Mouse (Mus musculus): Measurements from ENCODE around the gene Mnat1. TPM values are rescaled to one million over a fixed set of nuclear protein-coding genes. Genes with fewer than 3 reads are reported as not detected.
"Not testable (repeated sequence)": the region's sequence is repeated elsewhere in the genome, so short reads cannot be mapped to it uniquely, and the experiment has no call there.

The Mnat1 gene
- polyA plus RNA-seq (2015; fragmentation: Nextera tagmentation; extraction: Ambion mirVana): 18.8 and 19.2 TPM in 2 replicates

GRCm38 (mm10) chr12:73123093-73124041 is at the start of gene Mnat1:
TSS of gene Mnat1 (plus strand) at chr12:73123717.
- H3K27ac ChIP-seq: 0 out of 2 replicates have a peak within 1 kb of the TSS, but pooled peaks have one; percentile 21
- no peaks in the 10 kb centered on the region for H3K27me3 ChIP-seq
- H3K4me2 ChIP-seq (replicated peaks): peak within 1 kb of the TSS; percentile 67
- no peaks in the 10 kb centered on the region for H3K9me3 ChIP-seq
- peak; percentile 80 for ATAC-seq
- peak within 1 kb of the TSS; percentile 73 for H3K4me3 ChIP-seq (replicated peaks)
- whole genome bisulfite sequencing: under 1% methylated on average over 23 of the region's 23 CpGs
- H3K4me1 ChIP-seq (replicated peaks): peaks cover 16% of the 10 kb centered on the region
- H3K36me3 ChIP-seq: no peaks in the 10 kb centered on the region
- H3K9ac ChIP-seq (replicated peaks): peak within 1 kb of the TSS; percentile 81

GRCm38 (mm10) chr12:73081828-73082227 is 41.7 kb upstream of the Mnat1 start:
- H3K4me2 ChIP-seq (replicated peaks); ATAC-seq; H3K27me3 ChIP-seq; H3K27ac ChIP-seq; H3K9ac ChIP-seq (replicated peaks); H3K9me3 ChIP-seq; H3K4me3 ChIP-seq (replicated peaks); H3K4me1 ChIP-seq (replicated peaks); H3K36me3 ChIP-seq: not testable (repeated sequence)
- 91% methylated on average over 4 of the region's 4 CpGs for WGBS

- Histone ChIP-seq H3K4me1 (replicated peaks) (no peaks in the 10 kb centered on the region), H3K27ac (no peak overlapping the region), H3K27me3 (no peaks in the 10 kb centered on the region), H3K36me3 (no peaks in the 10 kb centered on the region), H3K4me3 (replicated peaks) (no peak overlapping the region), H3K9me3 (no peaks in the 10 kb centered on the region), H3K4me2 (replicated peaks) (no peak overlapping the region), H3K9ac (replicated peaks) (no peak overlapping the region)
- no peak for ATAC-seq
- 88% methylated on average over 4 of the region's 4 CpGs for WGBS
These were observed 39.7 kb upstream of the Mnat1 start for GRCm38 (mm10) chr12:73083773-73084172.

GRCm38 (mm10) chr12:73085739-73086630 is 37.5 kb upstream of the Mnat1 start:
- Histone ChIP-seq H3K4me1 (replicated peaks) (no peaks in the 10 kb centered on the region), H3K36me3 (no peaks in the 10 kb centered on the region), H3K27me3 (no peaks in the 10 kb centered on the region), H3K27ac (no peak overlapping the region), H3K9me3 (no peaks in the 10 kb centered on the region), H3K4me2 (replicated peaks) (no peak overlapping the region), H3K9ac (replicated peaks) (no peak overlapping the region), H3K4me3 (replicated peaks) (no peak overlapping the region)
- no peak for ATAC-seq
- WGBS: 17% methylated on average over 11 of the region's 11 CpGs

GRCm38 (mm10) chr12:73087086-73087485 is 36.4 kb upstream of the Mnat1 start:
- Histone ChIP-seq H3K9ac (replicated peaks) (no peak overlapping the region), H3K9me3 (no peaks in the 10 kb centered on the region), H3K36me3 (no peaks in the 10 kb centered on the region), H3K27ac (no peak overlapping the region), H3K27me3 (no peaks in the 10 kb centered on the region), H3K4me2 (replicated peaks) (no peak overlapping the region), H3K4me1 (replicated peaks) (no peaks in the 10 kb centered on the region), H3K4me3 (replicated peaks) (no peak overlapping the region)
- 89% methylated on average over 7 of the region's 7 CpGs for WGBS
- ATAC-seq: no peak

DNA sequence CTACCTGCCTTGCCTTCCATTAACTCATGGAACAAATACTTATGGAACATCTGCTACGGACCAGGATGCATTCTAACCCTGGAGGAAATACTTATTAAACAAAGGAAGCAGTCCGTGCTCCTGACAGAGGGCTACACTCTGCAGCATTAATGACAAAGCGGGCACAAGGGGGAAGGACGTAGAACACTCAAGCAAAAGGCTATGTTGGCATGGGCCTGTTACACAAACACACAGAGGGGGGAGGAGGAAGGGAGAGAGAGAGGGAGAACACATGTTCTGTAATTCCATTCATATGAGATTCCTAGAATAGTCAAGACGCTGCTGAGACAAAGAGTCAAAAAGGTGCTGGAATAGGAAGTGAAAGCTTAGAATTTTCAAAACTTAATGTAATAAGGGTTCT is 35.0 kb upstream of the Mnat1 start:
- no peak overlapping the region for H3K9ac ChIP-seq (replicated peaks)
- 75% methylated on average over 5 of the region's 5 CpGs for WGBS
- no peak overlapping the region for H3K4me3 ChIP-seq (replicated peaks)
- no peak overlapping the region for H3K4me2 ChIP-seq (replicated peaks)
- no peaks in the 10 kb centered on the region for H3K27me3 ChIP-seq
- H3K27ac ChIP-seq: no peak overlapping the region
- no peaks in the 10 kb centered on the region for H3K36me3 ChIP-seq
- no peaks in the 10 kb centered on the region for H3K9me3 ChIP-seq
- H3K4me1 ChIP-seq (replicated peaks): no peaks in the 10 kb centered on the region
- no peak for ATAC-seq

DNA sequence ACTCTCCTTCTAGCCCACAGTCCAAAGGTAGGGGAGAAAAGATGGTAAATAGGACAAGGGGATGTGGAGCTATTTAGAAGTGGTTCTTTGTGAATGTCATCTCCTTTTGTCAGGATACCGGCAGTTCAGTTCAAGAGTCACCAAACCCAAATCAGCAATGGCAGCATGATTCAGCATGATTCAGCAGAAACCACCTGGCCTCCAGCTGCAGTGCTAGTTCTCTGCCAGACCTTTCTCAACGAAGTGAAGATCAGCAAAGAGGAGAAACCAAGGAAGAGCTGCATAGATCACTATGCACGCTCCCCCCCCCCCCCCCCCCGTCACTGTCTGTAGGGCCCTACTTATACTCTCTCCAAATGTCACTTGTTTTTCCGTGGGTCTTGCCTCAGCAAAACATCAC is 34.6 kb upstream of the Mnat1 start:
- Histone ChIP-seq H3K9ac (replicated peaks) (no peak overlapping the region), H3K4me1 (replicated peaks) (no peaks in the 10 kb centered on the region), H3K27me3 (no peaks in the 10 kb centered on the region), H3K27ac (no peak overlapping the region), H3K4me2 (replicated peaks) (no peak overlapping the region), H3K4me3 (replicated peaks) (no peak overlapping the region), H3K9me3 (no peaks in the 10 kb centered on the region), H3K36me3 (no peaks in the 10 kb centered on the region)
- ATAC-seq: no peak
- WGBS: 71% methylated on average over 4 of the region's 5 CpGs

GRCm38 (mm10) chr12:73090672-73091335 is 32.7 kb upstream of the Mnat1 start:
- Histone ChIP-seq H3K9me3 (no peaks in the 10 kb centered on the region), H3K27me3 (no peaks in the 10 kb centered on the region), H3K36me3 (no peaks in the 10 kb centered on the region), H3K9ac (replicated peaks) (no peak overlapping the region), H3K27ac (no peak overlapping the region), H3K4me2 (replicated peaks) (no peak overlapping the region), H3K4me1 (replicated peaks) (no peaks in the 10 kb centered on the region), H3K4me3 (replicated peaks) (no peak overlapping the region)
- WGBS: 79% methylated on average over 7 of the region's 7 CpGs
- ATAC-seq: no peak

DNA sequence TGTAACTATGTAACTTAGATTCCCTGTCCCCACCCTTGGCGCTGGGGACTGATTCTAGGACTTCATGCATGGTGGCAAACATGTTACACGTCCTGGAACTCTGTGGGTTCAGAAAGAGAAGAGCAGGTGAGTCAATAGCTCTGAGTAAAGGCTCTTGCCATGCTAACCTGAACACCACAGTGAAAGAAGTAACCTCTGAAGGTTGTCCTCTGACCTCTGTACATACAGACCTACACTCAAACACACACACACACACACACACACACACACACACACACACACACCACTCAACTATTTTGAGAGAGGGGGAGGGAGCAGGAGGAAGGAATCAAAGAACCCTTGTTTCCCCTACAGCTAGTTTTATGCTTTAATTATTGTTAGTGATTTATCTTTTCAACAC is 29.3 kb upstream of the Mnat1 start:
- H3K27me3 ChIP-seq: no peaks in the 10 kb centered on the region
- 83% methylated on average over 2 of the region's 2 CpGs for WGBS
- H3K4me1 ChIP-seq (replicated peaks): no peaks in the 10 kb centered on the region
- H3K4me3 ChIP-seq (replicated peaks): no peak overlapping the region
- no peaks in the 10 kb centered on the region for H3K36me3 ChIP-seq
- H3K9ac ChIP-seq (replicated peaks): no peak overlapping the region
- ATAC-seq: no peak
- no peaks in the 10 kb centered on the region for H3K9me3 ChIP-seq
- H3K4me2 ChIP-seq (replicated peaks): no peak overlapping the region
- H3K27ac ChIP-seq: no peak overlapping the region

- 25% methylated on average over 2 of the region's 2 CpGs for WGBS
These were observed 28.9 kb upstream of the Mnat1 start for GRCm38 (mm10) chr12:73094605-73095004.

DNA sequence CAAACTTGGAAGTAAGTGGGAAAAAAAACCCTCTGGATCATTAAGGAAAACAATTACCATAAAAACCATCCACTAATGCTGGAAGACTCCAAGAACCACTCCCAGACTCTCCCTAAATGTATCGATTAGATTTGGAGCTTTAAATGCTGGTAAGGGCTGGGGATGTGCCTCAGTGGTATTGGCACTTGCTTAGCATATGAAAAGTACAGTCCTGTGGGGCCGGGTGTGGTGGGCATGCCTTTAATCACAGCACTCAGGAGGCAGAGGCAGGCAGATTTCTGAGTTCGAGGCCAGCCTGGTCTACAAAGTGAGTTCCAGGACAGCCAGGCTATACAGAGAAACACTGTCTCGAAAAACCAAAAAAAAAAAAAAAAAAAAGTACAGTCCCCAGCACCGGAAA is 27.3 kb upstream of the Mnat1 start:
- ATAC-seq; H3K27ac ChIP-seq; H3K4me2 ChIP-seq (replicated peaks); H3K36me3 ChIP-seq; H3K9me3 ChIP-seq; H3K4me3 ChIP-seq (replicated peaks); H3K27me3 ChIP-seq; H3K9ac ChIP-seq (replicated peaks); H3K4me1 ChIP-seq (replicated peaks): not testable (repeated sequence)
- 90% methylated on average over 5 of the region's 5 CpGs for WGBS

More at GRCm38 (mm10) chr12:73094605-73095004, 28.9 kb upstream of the Mnat1 start:
- Histone ChIP-seq H3K36me3 (no peaks in the 10 kb centered on the region), H3K27me3 (no peaks in the 10 kb centered on the region), H3K4me2 (replicated peaks) (no peak overlapping the region), H3K4me1 (replicated peaks) (no peaks in the 10 kb centered on the region), H3K27ac (no peak overlapping the region), H3K9me3 (no peaks in the 10 kb centered on the region), H3K9ac (replicated peaks) (no peak overlapping the region), H3K4me3 (replicated peaks) (no peak overlapping the region)
- no peak for ATAC-seq
